Mouse (Mus musculus) MEL (cell line): ENCODE measurements around the gene Vps33a. TPM values are rescaled to one million over a fixed set of nuclear protein-coding genes. Genes with fewer than 3 reads are reported as not detected.
A peak's percentile ranks its signal among the peaks of the same experiment; 100 is the strongest.

ENCODE experiments used
- DNase-seq: peaks from one replicate; pipeline ENCODE4 v3.0.0; 2011; ENCODE audit warnings: low read depth, low spot score
- H3K27ac ChIP-seq: 2 replicates; pipeline ENCODE4 v1.5.1; 2012; ENCODE audit warnings: low read depth, mild to moderate bottlenecking, control low read depth, low read length, moderate library complexity; ENCODE audit not compliant: control insufficient read depth
- H3K27me3 ChIP-seq, 2 experiments: fragments of 150-350 bp in 1 of 2; sonication (generic) in 1 of 2; 2 replicates each; pipeline ENCODE4 v1.6.1; 2012; ENCODE audit warnings: low read length in 2 of 2, mild to moderate bottlenecking in 2 of 2, improper control_type of control experiment in 1 of 2, moderate library complexity in 1 of 2; ENCODE audit not compliant: insufficient read depth in 2 of 2, control insufficient read depth in 1 of 2
- H3K36me3 ChIP-seq, 2 experiments: 2 replicates each; pipeline ENCODE4 v1.6.1; 2012 to 2014; ENCODE audit warnings: low read length in 2 of 2, improper control_type of control experiment in 1 of 2, inconsistent platforms in 1 of 2, mild to moderate bottlenecking in 1 of 2; ENCODE audit not compliant: insufficient read depth in 2 of 2, control insufficient read depth in 1 of 2
- H3K4me1 ChIP-seq, 2 experiments: fragments of 150-350 bp in 1 of 2; sonication (generic) in 1 of 2; 2 replicates each; pipeline ENCODE4 v1.6.1; 2012; ENCODE audit warnings: low read length in 2 of 2, improper control_type of control experiment in 1 of 2, mild to moderate bottlenecking in 1 of 2; ENCODE audit not compliant: insufficient read depth in 2 of 2, control insufficient read depth in 1 of 2
- H3K4me3 ChIP-seq, 2 experiments: fragments of 150-350 bp in 1 of 2; sonication (generic) in 1 of 2; 2 replicates each; pipeline ENCODE4 v1.5.1; 2012; ENCODE audit warnings: low read depth in 2 of 2, low read length in 2 of 2, mild to moderate bottlenecking in 2 of 2, moderate library complexity in 2 of 2, control low read depth in 1 of 2, improper control_type of control experiment in 1 of 2; ENCODE audit not compliant: control insufficient read depth in 1 of 2, insufficient read depth in 1 of 2
- H3K79me2 ChIP-seq: 2 replicates; pipeline ENCODE4 v1.6.1; 2012; ENCODE audit warnings: mild to moderate bottlenecking, low read length, moderate library complexity; ENCODE audit not compliant: control insufficient read depth, poor library complexity, insufficient read depth
- H3K9ac ChIP-seq: 2 replicates; pipeline ENCODE4 v1.6.1; 2012; ENCODE audit warnings: low read depth, mild to moderate bottlenecking, control low read depth, low read length, moderate library complexity; ENCODE audit not compliant: control insufficient read depth, poor library complexity, severe bottlenecking
- H3K9me3 ChIP-seq: fragments of 150-350 bp; sonication (generic); replicated peaks from 2 replicates; pipeline ENCODE4 v1.6.1; 2012; ENCODE audit warnings: mild to moderate bottlenecking, low read length, improper control_type of control experiment, moderate library complexity; ENCODE audit not compliant: insufficient read depth
- BHLHE40 ChIP-seq: IDR thresholded peaks from 2 replicates; pipeline ENCODE4 v1.6.1; 2012; ENCODE audit warnings: low read depth, mild to moderate bottlenecking, inconsistent platforms, low read length, improper control_type of control experiment, borderline replicate concordance
- CHD1 ChIP-seq: IDR thresholded peaks from 2 replicates; pipeline ENCODE4 v1.6.1; 2012; ENCODE audit warnings: low read depth, mild to moderate bottlenecking, inconsistent platforms, low read length, improper control_type of control experiment
- CHD2 ChIP-seq: IDR thresholded peaks from 2 replicates; pipeline ENCODE4 v1.6.1; 2011; ENCODE audit warnings: low read length, improper control_type of control experiment
- CTCF ChIP-seq, 3 experiments: IDR thresholded peaks in 2 of 3; conservative IDR thresholded peaks in 1 of 3; 2 replicates each; pipeline ENCODE4 v1.5.1; 2011 to 2012; ENCODE audit warnings: low read length in 3 of 3, low read depth in 2 of 3, mild to moderate bottlenecking in 2 of 3, improper control_type of control experiment in 1 of 3, inconsistent platforms in 1 of 3, mixed read lengths in 1 of 3, moderate library complexity in 1 of 3; ENCODE audit not compliant: control insufficient read depth in 1 of 3, insufficient read depth in 1 of 3, poor library complexity in 1 of 3, severe bottlenecking in 1 of 3
- E2F4 ChIP-seq: IDR thresholded peaks from 2 replicates; pipeline ENCODE4 v1.6.1; 2011; ENCODE audit warnings: low read depth, low read length, improper control_type of control experiment, borderline replicate concordance
- ELF1 ChIP-seq: IDR thresholded peaks from 2 replicates; pipeline ENCODE4 v1.6.1; 2014; ENCODE audit warnings: low read depth, mild to moderate bottlenecking, inconsistent platforms, low read length, improper control_type of control experiment, moderate library complexity
- ETS1 ChIP-seq: IDR thresholded peaks from 2 replicates; pipeline ENCODE4 v1.6.1; 2012; ENCODE audit warnings: low read depth, mild to moderate bottlenecking, inconsistent platforms, low read length, improper control_type of control experiment, moderate library complexity
- GABPA ChIP-seq: IDR thresholded peaks from 2 replicates; pipeline ENCODE4 v1.6.1; 2012; ENCODE audit warnings: low read depth, mild to moderate bottlenecking, inconsistent platforms, low read length, improper control_type of control experiment, moderate library complexity
- GATA1 ChIP-seq: IDR thresholded peaks from 2 replicates; pipeline ENCODE4 v1.6.1; 2011; ENCODE audit warnings: low read depth, low read length, improper control_type of control experiment
- JUND ChIP-seq: IDR thresholded peaks from 2 replicates; pipeline ENCODE4 v1.6.1; 2011; ENCODE audit warnings: low read depth, mild to moderate bottlenecking, improper control_type of control experiment, low read length
- KAT2A ChIP-seq: conservative IDR thresholded peaks from 2 replicates; pipeline ENCODE4 v1.6.1; 2012; ENCODE audit warnings: low read depth, low read length, improper control_type of control experiment, inconsistent platforms
- MAFK ChIP-seq: IDR thresholded peaks from 2 replicates; pipeline ENCODE4 v1.6.1; 2011; ENCODE audit warnings: low read depth, mild to moderate bottlenecking, low read length, improper control_type of control experiment, borderline replicate concordance
- MAX ChIP-seq: IDR thresholded peaks from 2 replicates; pipeline ENCODE4 v1.6.1; 2011; ENCODE audit warnings: low read length, improper control_type of control experiment
- MAZ ChIP-seq: IDR thresholded peaks from 2 replicates; pipeline ENCODE4 v1.6.1; 2012; ENCODE audit warnings: low read depth, mild to moderate bottlenecking, inconsistent platforms, low read length, improper control_type of control experiment
- MEF2A ChIP-seq: IDR thresholded peaks from 2 replicates; pipeline ENCODE4 v1.6.1; 2014; ENCODE audit warnings: low read depth, mild to moderate bottlenecking, inconsistent platforms, low read length, improper control_type of control experiment; ENCODE audit not compliant: poor library complexity, insufficient replicate concordance, severe bottlenecking; ENCODE audit errors: extremely low read depth
- MXI1 ChIP-seq: IDR thresholded peaks from 2 replicates; pipeline ENCODE4 v1.6.1; 2011; ENCODE audit warnings: mild to moderate bottlenecking, low read depth, low read length, improper control_type of control experiment
- MYB ChIP-seq: IDR thresholded peaks from 2 replicates; pipeline ENCODE4 v1.6.1; 2011; ENCODE audit warnings: mild to moderate bottlenecking, low read depth, low read length, improper control_type of control experiment
- MYC ChIP-seq: IDR thresholded peaks from 2 replicates; pipeline ENCODE4 v1.6.1; 2011; ENCODE audit warnings: low read depth, mild to moderate bottlenecking, low read length, improper control_type of control experiment, moderate library complexity
- NELFE ChIP-seq: IDR thresholded peaks from 2 replicates; pipeline ENCODE4 v1.6.1; 2011; ENCODE audit warnings: low read depth, low read length, improper control_type of control experiment
- POLR2A ChIP-seq, 2 experiments: IDR thresholded peaks; 2 replicates each; pipeline ENCODE4 v1.6.1; 2011 to 2012; ENCODE audit warnings: low read length in 2 of 2, mild to moderate bottlenecking in 2 of 2, control low read depth in 1 of 2, improper control_type of control experiment in 1 of 2, low read depth in 1 of 2, moderate library complexity in 1 of 2; ENCODE audit not compliant: control insufficient read depth in 1 of 2, insufficient read depth in 1 of 2, poor library complexity in 1 of 2
- POLR2AphosphoS2 ChIP-seq: IDR thresholded peaks from 2 replicates; pipeline ENCODE4 v1.6.1; 2011; ENCODE audit warnings: low read length, improper control_type of control experiment
- POLR2AphosphoS5 ChIP-seq: IDR thresholded peaks from 2 replicates; pipeline ENCODE4 v1.6.1; 2012; ENCODE audit warnings: low read depth, borderline replicate concordance, mild to moderate bottlenecking, inconsistent platforms, low read length, moderate library complexity, mixed read lengths
- RAD21 ChIP-seq: IDR thresholded peaks from 2 replicates; pipeline ENCODE4 v1.6.1; 2011; ENCODE audit warnings: mild to moderate bottlenecking, low read depth, low read length, improper control_type of control experiment
- RCOR1 ChIP-seq: IDR thresholded peaks from 2 replicates; pipeline ENCODE4 v1.6.1; 2012; ENCODE audit warnings: low read depth, mild to moderate bottlenecking, inconsistent platforms, low read length, improper control_type of control experiment
- SIN3A ChIP-seq: IDR thresholded peaks from 2 replicates; pipeline ENCODE4 v1.6.1; 2012; ENCODE audit warnings: low read length, improper control_type of control experiment, inconsistent platforms
- SMC3 ChIP-seq: IDR thresholded peaks from 2 replicates; pipeline ENCODE4 v1.6.1; 2011; ENCODE audit warnings: low read depth, low read length, improper control_type of control experiment
- TAL1 ChIP-seq: IDR thresholded peaks from 2 replicates; pipeline ENCODE4 v1.6.1; 2012; ENCODE audit warnings: mild to moderate bottlenecking, inconsistent platforms, low read length, moderate library complexity, mixed read lengths
- TBP ChIP-seq: IDR thresholded peaks from 2 replicates; pipeline ENCODE4 v1.8.0; 2011; ENCODE audit warnings: low read depth, low read length, improper control_type of control experiment
- TCF12 ChIP-seq: IDR thresholded peaks from 2 replicates; pipeline ENCODE4 v1.6.1; 2014; ENCODE audit warnings: low read depth, mild to moderate bottlenecking, inconsistent platforms, low read length, improper control_type of control experiment, moderate library complexity
- UBTF ChIP-seq: IDR thresholded peaks from 2 replicates; pipeline ENCODE4 v1.6.1; 2012; ENCODE audit warnings: low read depth, mild to moderate bottlenecking, inconsistent platforms, low read length, improper control_type of control experiment, moderate library complexity, borderline replicate concordance; ENCODE audit not compliant: insufficient read depth
- USF1 ChIP-seq: IDR thresholded peaks from 2 replicates; pipeline ENCODE4 v1.6.1; 2014; ENCODE audit warnings: low read depth, mild to moderate bottlenecking, inconsistent platforms, low read length, improper control_type of control experiment, moderate library complexity
- USF2 ChIP-seq, 2 experiments: IDR thresholded peaks; 2 replicates each; pipeline ENCODE4 v1.6.1; 2011 to 2012; ENCODE audit warnings: improper control_type of control experiment in 2 of 2, low read length in 2 of 2, borderline replicate concordance in 1 of 2, inconsistent platforms in 1 of 2, low read depth in 1 of 2, mild to moderate bottlenecking in 1 of 2; ENCODE audit not compliant: insufficient read depth in 1 of 2
- ZC3H11A ChIP-seq: IDR thresholded peaks from 2 replicates; pipeline ENCODE4 v1.6.1; 2012; ENCODE audit warnings: low read depth, mild to moderate bottlenecking, inconsistent platforms, low read length, improper control_type of control experiment
- ZKSCAN1 ChIP-seq: IDR thresholded peaks from 2 replicates; pipeline ENCODE4 v1.6.1; 2012; ENCODE audit warnings: low read depth, mild to moderate bottlenecking, inconsistent platforms, low read length, improper control_type of control experiment, moderate library complexity
- ZMIZ1 ChIP-seq: IDR thresholded peaks from 2 replicates; pipeline ENCODE4 v1.6.1; 2012; ENCODE audit warnings: low read depth, mild to moderate bottlenecking, inconsistent platforms, low read length, improper control_type of control experiment, moderate library complexity
- ZNF384 ChIP-seq: IDR thresholded peaks from 2 replicates; pipeline ENCODE4 v1.6.1; 2012; ENCODE audit warnings: low read depth, mild to moderate bottlenecking, inconsistent platforms, low read length, improper control_type of control experiment
- polyA plus RNA-seq, 2 experiments: library from polyadenylated mRNA; stranded (reverse) in 1 of 2; unstranded in 1 of 2; fragments of >175 nt in 1 of 2; fragments of >200 nt in 1 of 2; gene quantifications; 2 replicates each; pipeline versions ENCODE4 v1.2.1 to v1.2.4; 2012; ENCODE audit warnings: low replicate concordance in 2 of 2, low read depth in 1 of 2; ENCODE audit not compliant: insufficient read length in 2 of 2, insufficient read depth in 1 of 2, missing spikeins in 1 of 2
- total RNA-seq: library from RNA; depleted of rRNA; stranded (reverse); fragments of 300-350 nt; gene quantifications from 2 replicates; pipeline ENCODE4 v1.2.3, GENCODE M21; 2012; rRNA removed

The Vps33a gene
- total RNA-seq (20.9 and 21.4 TPM in 2 replicates), polyA plus RNA-seq (10 to 100 TPM in 1 of 2 experiments, not detected in 1; 23.9 TPM)

- Histone ChIP-seq H3K79me2 (peaks cover 9% of the 10 kb centered on the region), H3K9ac (peak within 1 kb of the TSS; percentile 71), H3K4me1 (peaks cover 4 to 7% of the 10 kb centered on the region in 2 experiments), H3K4me3 (peak within 1 kb of the TSS; percentile 71 to 72), H3K9me3 (no peaks in the 10 kb centered on the region), H3K27me3 (no peaks in the 10 kb centered on the region), H3K36me3 (peaks cover 0 to 11% of the 10 kb centered on the region in 2 experiments; a peak in 3 of 4 replicates), H3K27ac (peak within 1 kb of the TSS; percentile 11)
- DNase-seq = peak; percentile 99
- TF ChIP-seq UBTF = no peak
- no peak for TF ChIP-seq GATA1
- TF ChIP-seq E2F4 = no peak
- no peak for TF ChIP-seq MYB
- no peak for TF ChIP-seq RCOR1
- TF ChIP-seq ELF1 = 0 out of 2 replicates have a peak, but pooled peaks have one; percentile 44
- TF ChIP-seq GABPA = no peak
- TF ChIP-seq MAFK = no peak
- TF ChIP-seq MAZ = no peak
- TF ChIP-seq CHD2 = no peak
- TF ChIP-seq MXI1 = peak; percentile 96
- TF ChIP-seq KAT2A = no peak
- no peak for TF ChIP-seq ZKSCAN1
- TF ChIP-seq SMC3 = no peak
- TF ChIP-seq TBP = peak; percentile 69
- TF ChIP-seq POLR2AphosphoS2 = 0 out of 2 replicates have a peak, but pooled peaks have one; percentile 29
- TF ChIP-seq TAL1 = no peak
- no peak for TF ChIP-seq POLR2AphosphoS5
- no peak for TF ChIP-seq ZC3H11A
- no peak for TF ChIP-seq CHD1
- peak; percentile 99 for TF ChIP-seq USF1
- TF ChIP-seq SIN3A = peak; percentile 99
- no peak for TF ChIP-seq CTCF (IDR thresholded peaks at IDR 0.05 in 2 of 3, conservative IDR thresholded peaks at IDR 0.05 in 1 of 3; ENCODE audit: control insufficient read depth in 1 of 3, insufficient read depth in 1 of 3, low read depth in 2 of 3, low read length in 3 of 3, poor library complexity in 1 of 3, severe bottlenecking in 1 of 3)
- no peak for TF ChIP-seq RAD21
- TF ChIP-seq MAX = peak; percentile 98
- TF ChIP-seq POLR2A (IDR thresholded peaks at IDR 0.05; ENCODE audit: control insufficient read depth in 1 of 2, insufficient read depth in 1 of 2, low read depth in 1 of 2, low read length in 2 of 2, poor library complexity in 1 of 2) = peak; percentile 81 to 84
- peak; percentile 65 for TF ChIP-seq ETS1
- TF ChIP-seq ZMIZ1 = no peak
- no peak for TF ChIP-seq JUND
- no peak for TF ChIP-seq ZNF384
- peak; percentile 99 to 100 for TF ChIP-seq USF2 (IDR thresholded peaks at IDR 0.05; ENCODE audit: borderline replicate concordance in 1 of 2, insufficient read depth in 1 of 2, low read depth in 1 of 2, low read length in 2 of 2)
- TF ChIP-seq TCF12 = peak; percentile 57
- TF ChIP-seq MEF2A = no peak
- TF ChIP-seq BHLHE40 = peak; percentile 95
- TF ChIP-seq MYC = peak; percentile 76; the same call in 1 of the 2 replicates
- peak; percentile 66 for TF ChIP-seq NELFE
These were observed at the start of gene Vps33a for GRCm38 (mm10) chr5:123572357-123573186. Vps33a (minus strand) TSS chr5:123573038.
